Mouse (Mus musculus): ENCODE data around the gene Rsrc1.

- TF ChIP-seq CTCF (IDR thresholded peaks at IDR 0.05; ENCODE audit: extremely low read depth, insufficient read length, insufficient replicate concordance, low read depth, low read length) (no peak), POLR2A (IDR thresholded peaks at IDR 0.05; ENCODE audit: low read depth, low read length) (no peak)
Measured at GRCm38 (mm10) chr3:67144952-67145351, 163.8 kb downstream of the Rsrc1 start.

Data from small intestine, adult 2 months (tissue).